Mouse (Mus musculus): ENCODE data around the gene Nell2. TPM values are rescaled to one million over a fixed set of nuclear protein-coding genes. Genes with fewer than 3 reads are reported as not detected.

Nell2 gene
- total RNA-seq, 2 experiments from 2014 or later: 738 to 777 TPM

GRCm38 (mm10) chr15:95144131-95144530, 384.2 kb downstream of the Nell2 start:
- no peak for DNase-seq (ENCODE audit: low spot score in 2 of 2)
- no peak overlapping the region for H3K4me3 ChIP-seq
- no peak for TF ChIP-seq CTCF (conservative IDR thresholded peaks at IDR 0.05)
- no peak overlapping the region for H3K27ac ChIP-seq

- no peak overlapping the region for H3K27ac ChIP-seq
- no peak for DNase-seq (ENCODE audit: low spot score in 2 of 2)
- TF ChIP-seq CTCF (conservative IDR thresholded peaks at IDR 0.05): no peak
- no peak overlapping the region for H3K4me3 ChIP-seq
These were observed 389.5 kb downstream of the Nell2 start for GRCm38 (mm10) chr15:95138709-95139409.

- DNase-seq (ENCODE audit: low spot score in 2 of 2): no peak
- no peak overlapping the region for H3K4me3 ChIP-seq
- TF ChIP-seq CTCF (conservative IDR thresholded peaks at IDR 0.05): no peak
- H3K27ac ChIP-seq: peak overlapping the region; percentile 46; the same call in 1 of the 2 replicates
These were observed 391.1 kb downstream of the Nell2 start for GRCm38 (mm10) chr15:95137018-95137810.

- no peak for TF ChIP-seq CTCF (conservative IDR thresholded peaks at IDR 0.05)
- no peak overlapping the region for H3K4me3 ChIP-seq
- peak overlapping the region; percentile 60; the same call in 1 of the 2 replicates for H3K27ac ChIP-seq
- peak in 1 of 2 experiments; percentile 55 for DNase-seq (ENCODE audit: low spot score in 2 of 2)
These were observed 392.3 kb downstream of the Nell2 start for GRCm38 (mm10) chr15:95135926-95136609.

GRCm38 (mm10) chr15:95131401-95131800, 397.0 kb downstream of the Nell2 start:
- no peak for DNase-seq (ENCODE audit: low spot score in 2 of 2)
- H3K4me3 ChIP-seq: no peak overlapping the region
- no peak overlapping the region for H3K27ac ChIP-seq
- TF ChIP-seq CTCF (conservative IDR thresholded peaks at IDR 0.05): no peak

GRCm38 (mm10) chr15:95108626-95109025, 419.7 kb downstream of the Nell2 start:
- H3K4me3 ChIP-seq: no peak overlapping the region
- TF ChIP-seq CTCF (conservative IDR thresholded peaks at IDR 0.05): no peak
- no peak overlapping the region for H3K27ac ChIP-seq
- no peak for DNase-seq (ENCODE audit: low spot score in 2 of 2)

- Histone ChIP-seq H3K4me3 (no peak overlapping the region), H3K27ac (no peak overlapping the region)
- no peak for DNase-seq (ENCODE audit: low spot score in 2 of 2)
- TF ChIP-seq CTCF (conservative IDR thresholded peaks at IDR 0.05): no peak
These were observed 421.0 kb downstream of the Nell2 start for GRCm38 (mm10) chr15:95107246-95107809.

- no peak for TF ChIP-seq CTCF (conservative IDR thresholded peaks at IDR 0.05)
- no peak for DNase-seq (ENCODE audit: low spot score in 2 of 2)
- no peak overlapping the region for H3K4me3 ChIP-seq
- no peak overlapping the region for H3K27ac ChIP-seq
These were observed 426.8 kb downstream of the Nell2 start for GRCm38 (mm10) chr15:95101522-95101921.

- DNase-seq (ENCODE audit: low spot score in 2 of 2): no peak
- H3K27ac ChIP-seq: no peak overlapping the region
- no peak for TF ChIP-seq CTCF (conservative IDR thresholded peaks at IDR 0.05)
- H3K4me3 ChIP-seq: no peak overlapping the region
These were observed 428.2 kb downstream of the Nell2 start for GRCm38 (mm10) chr15:95100133-95100532.

- TF ChIP-seq CTCF (conservative IDR thresholded peaks at IDR 0.05): no peak
- Histone ChIP-seq H3K4me3 (no peak overlapping the region), H3K27ac (no peak overlapping the region)
- no peak for DNase-seq (ENCODE audit: low spot score in 2 of 2)
These were observed 442.4 kb downstream of the Nell2 start for GRCm38 (mm10) chr15:95085962-95086361.

GRCm38 (mm10) chr15:95081654-95082053, 446.7 kb downstream of the Nell2 start:
- TF ChIP-seq CTCF (conservative IDR thresholded peaks at IDR 0.05): no peak
- Histone ChIP-seq H3K27ac (0 out of 2 replicates have a peak overlapping the region, but pooled peaks have one; percentile 5), H3K4me3 (no peak overlapping the region)
- no peak for DNase-seq (ENCODE audit: low spot score in 2 of 2)

- peak; percentile 34 to 60 for DNase-seq (ENCODE audit: low spot score in 2 of 2)
- Histone ChIP-seq H3K4me3 (peak overlapping the region; percentile 8; the same call in 1 of the 2 replicates), H3K27ac (peak overlapping the region; percentile 60)
- no peak for TF ChIP-seq CTCF (conservative IDR thresholded peaks at IDR 0.05)
These were observed 453.0 kb downstream of the Nell2 start for GRCm38 (mm10) chr15:95075356-95075755.

GRCm38 (mm10) chr15:95070881-95071280, 457.5 kb downstream of the Nell2 start:
- no peak overlapping the region for H3K4me3 ChIP-seq
- TF ChIP-seq CTCF (conservative IDR thresholded peaks at IDR 0.05): no peak
- H3K27ac ChIP-seq: no peak overlapping the region
- DNase-seq (ENCODE audit: low spot score in 2 of 2): no peak

Measured in layer of hippocampus, adult 2 months (tissue).